Mouse (Mus musculus) brain, embryonic 14.5 days (tissue): ENCODE results near the gene Srp68. TPM values are rescaled to one million over a fixed set of nuclear protein-coding genes. Genes with fewer than 3 reads are reported as not detected.

ENCODE experiments used
- DNase-seq: peaks from one replicate; pipeline ENCODE4 v3.0.0-alpha.2; 2011; ENCODE audit warnings: low read depth
- CTCF ChIP-seq: fragments of 200-500 bp; IDR thresholded peaks from 2 replicates; pipeline ENCODE4 v1.5.1; 2012; ENCODE audit warnings: inconsistent platforms, mild to moderate bottlenecking, moderate library complexity, borderline replicate concordance; ENCODE audit not compliant: insufficient read depth, insufficient read length; ENCODE audit errors: extremely low read depth
- POLR2A ChIP-seq: fragments of 200-500 bp; IDR thresholded peaks from 2 replicates; pipeline ENCODE4 v1.6.1; 2012; ENCODE audit warnings: mild to moderate bottlenecking, inconsistent platforms, borderline replicate concordance; ENCODE audit not compliant: poor library complexity, insufficient read depth, insufficient read length, severe bottlenecking; ENCODE audit errors: extremely low read depth
- polyA plus RNA-seq: library from polyadenylated mRNA; depleted of rRNA; stranded (reverse); fragments of >200 nt; gene quantifications from 2 replicates; pipeline ENCODE4 v1.2.3, GENCODE M21; 2012; rRNA removed

The Srp68 gene
- polyA plus RNA-seq, 1 experiment: 68.6 TPM

DNA sequence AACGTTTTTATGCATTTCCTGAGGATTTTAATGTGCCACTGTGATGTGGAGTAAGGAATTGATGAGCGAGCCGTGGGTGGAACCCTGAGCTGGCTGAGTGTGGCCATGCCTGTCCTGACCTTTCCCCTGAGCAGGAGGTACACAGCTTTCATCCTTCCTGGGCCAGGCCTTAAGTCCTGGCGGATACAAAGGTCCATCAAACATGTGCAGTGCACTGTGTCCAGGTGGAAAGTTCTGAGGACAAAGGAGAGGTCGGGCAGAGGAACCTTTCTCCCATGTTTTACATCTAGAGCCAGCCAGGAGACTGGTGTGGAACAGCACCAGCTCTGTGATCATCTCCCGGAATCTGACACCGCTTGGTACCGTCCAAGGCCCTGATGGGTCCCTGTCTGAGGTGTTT lies 64.8 kb downstream of the Srp68 start:
- no peak for DNase-seq
- TF ChIP-seq CTCF (no peak), POLR2A (no peak)

- DNase-seq: no peak
- TF ChIP-seq CTCF (no peak), POLR2A (no peak)
These were observed 65.4 kb downstream of the Srp68 start for GRCm38 (mm10) chr11:116208660-116209059.

- TF ChIP-seq POLR2A: no peak
- TF ChIP-seq CTCF: no peak
- DNase-seq: no peak
These were observed 67.3 kb downstream of the Srp68 start for GRCm38 (mm10) chr11:116206678-116207077.

DNA sequence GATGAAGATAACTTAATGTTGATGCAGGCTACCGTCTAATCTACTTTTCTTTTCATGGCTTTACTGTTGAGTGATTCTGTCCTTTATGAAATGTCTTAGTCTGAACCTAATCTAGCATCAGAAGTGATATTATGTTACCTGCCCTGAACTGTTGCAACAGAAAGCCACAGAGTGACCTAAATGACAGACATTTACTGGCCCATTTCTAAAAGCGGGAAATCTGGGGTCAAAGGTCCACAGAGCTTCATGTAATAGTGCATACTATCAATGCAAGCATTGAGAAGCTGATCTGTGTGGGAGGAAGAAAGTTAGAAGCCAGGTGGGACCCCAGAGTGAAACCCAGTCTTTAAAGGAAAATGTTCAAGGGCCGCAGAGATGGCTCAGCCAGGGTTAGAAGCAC lies 70.9 kb downstream of the Srp68 start:
- DNase-seq: no peak
- TF ChIP-seq POLR2A: no peak
- TF ChIP-seq CTCF: no peak

DNA sequence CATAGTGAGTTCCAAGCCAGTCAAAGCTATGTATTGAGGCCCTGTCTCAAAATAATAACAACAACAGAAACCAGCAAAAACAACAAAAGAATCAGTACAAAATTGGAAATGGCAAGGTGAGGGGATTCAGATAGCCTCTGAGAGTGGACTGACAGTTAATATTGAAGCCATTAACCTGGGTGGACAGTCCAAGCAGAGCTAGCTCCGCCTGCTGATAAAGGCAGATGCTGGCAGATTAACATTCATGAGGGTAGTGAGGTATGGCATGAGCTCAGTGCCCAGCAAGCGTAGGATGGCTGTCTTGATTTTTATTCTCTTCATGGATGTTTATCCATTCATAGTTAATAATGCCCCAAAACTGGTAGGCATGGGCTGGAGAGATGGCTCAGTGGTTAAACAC lies 72.9 kb downstream of the Srp68 start:
- no peak for DNase-seq
- TF ChIP-seq CTCF: no peak
- TF ChIP-seq POLR2A: no peak

DNA sequence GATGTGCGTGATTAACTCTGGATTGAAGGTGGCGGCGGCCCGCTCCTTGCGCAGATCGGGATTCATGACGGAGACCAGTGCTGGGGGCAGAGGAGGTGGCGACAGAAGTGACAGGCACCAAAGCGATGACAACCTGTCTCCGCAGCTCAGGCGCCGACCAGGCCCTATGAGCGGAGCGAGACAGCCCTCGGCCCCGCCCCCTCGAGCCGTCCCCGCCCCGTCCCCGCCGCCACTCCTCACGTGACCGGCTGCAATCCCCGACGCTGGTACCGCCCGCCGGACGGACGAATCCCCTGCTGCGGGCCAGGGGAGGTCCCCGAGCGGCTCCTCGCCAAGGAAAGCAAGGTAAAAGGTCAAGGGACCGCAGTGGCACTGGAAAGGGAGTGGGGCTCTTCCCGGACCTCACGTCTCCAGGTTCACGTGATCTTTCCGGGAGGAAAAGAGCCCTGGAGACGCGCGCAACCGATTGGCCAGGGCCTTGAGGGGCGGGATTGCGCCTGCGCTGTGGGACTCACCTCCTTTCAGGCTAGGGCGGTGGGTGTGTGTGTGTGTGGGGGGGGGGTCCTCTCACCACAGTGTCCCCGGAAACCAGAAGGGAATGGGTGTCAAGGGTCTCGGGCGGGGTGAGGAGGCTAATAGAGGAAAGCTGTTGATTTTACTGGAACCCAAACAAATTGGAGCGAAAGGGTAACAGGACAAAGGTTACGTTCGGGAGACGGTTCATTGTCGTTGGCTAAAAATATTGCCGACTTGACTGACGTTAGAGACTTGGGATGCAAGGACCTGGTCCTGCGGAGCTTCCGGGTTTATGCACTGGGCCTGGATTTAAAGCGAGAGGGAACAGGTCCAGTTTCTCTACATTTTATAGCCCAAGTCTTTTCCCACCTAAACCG lies 75.1 kb downstream of the Srp68 start, which contains the start of the genes Ten1 and Acox1:
Gene Ten1, plus strand, starts transcription at position 217 of the 893 bp plus-strand sequence.
Gene Acox1, minus strand, starts transcription at position 407 of the 893 bp plus-strand sequence.
- peak; percentile 58; the same call in 1 of the 2 replicates for TF ChIP-seq POLR2A
- no peak for TF ChIP-seq CTCF
- peak; percentile 99 for DNase-seq

- DNase-seq: no peak
These were observed 75.9 kb downstream of the Srp68 start for GRCm38 (mm10) chr11:116198132-116198531.

DNA sequence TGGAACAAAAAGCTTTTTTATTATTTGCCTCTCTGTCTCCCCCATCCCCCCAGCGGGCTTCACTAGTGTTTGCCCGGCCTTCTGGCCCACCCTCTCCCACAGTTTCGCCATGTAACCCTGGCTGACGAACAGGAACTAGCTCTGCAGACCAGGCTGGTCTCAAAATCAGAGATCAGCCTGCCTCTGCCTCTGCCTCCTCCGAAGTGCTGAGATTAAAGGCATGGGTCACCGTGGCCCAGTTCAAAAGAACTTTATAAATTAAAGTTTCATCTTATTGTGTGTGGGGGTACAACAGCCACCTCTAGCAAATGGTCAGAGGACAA lies 76.5 kb downstream of the Srp68 start:
- no peak for DNase-seq
- TF ChIP-seq CTCF: no peak
- no peak for TF ChIP-seq POLR2A

More at GRCm38 (mm10) chr11:116198132-116198531, 75.9 kb downstream of the Srp68 start:
- TF ChIP-seq CTCF: no peak
- no peak for TF ChIP-seq POLR2A

GRCm38 (mm10) chr11:116196866-116197583 lies 77.0 kb downstream of the Srp68 start:
- TF ChIP-seq CTCF (no peak), POLR2A (no peak)
- no peak for DNase-seq

GRCm38 (mm10) chr11:116196336-116196735 lies 77.7 kb downstream of the Srp68 start:
- TF ChIP-seq CTCF: no peak
- TF ChIP-seq POLR2A: no peak
- DNase-seq: no peak

DNA sequence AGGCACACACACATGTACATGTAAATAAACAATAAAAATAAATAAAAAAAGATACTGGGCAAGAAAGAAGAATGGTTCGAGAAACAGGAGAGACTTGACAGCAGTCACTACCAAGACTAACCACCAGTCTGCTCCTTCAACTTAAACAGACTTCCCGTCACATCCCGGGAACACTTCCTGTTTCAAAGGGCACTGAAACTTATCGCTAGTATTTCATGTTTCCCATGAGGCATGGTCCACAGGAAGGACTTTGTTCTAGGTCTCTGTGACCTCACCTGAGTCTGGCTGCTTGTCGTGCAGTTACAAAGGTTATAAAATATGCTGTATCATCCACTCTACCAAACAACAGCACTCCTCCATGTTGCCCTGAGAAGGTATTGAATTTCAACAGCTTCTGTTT lies 78.8 kb downstream of the Srp68 start:
- no peak for TF ChIP-seq CTCF
- no peak for TF ChIP-seq POLR2A
- DNase-seq: no peak

Other genes with a start within 250 kb of the Srp68 start
- gene H3f3b, start 246.3 kb downstream of the Srp68 start, polyA plus RNA-seq: 1,173 and 1,240 TPM in 2 replicates
- 67.3 and 87.0 TPM in 2 replicates for gene Unk, start 243.9 kb downstream of the Srp68 start, polyA plus RNA-seq
- 0.97 and 1.1 TPM in 2 replicates for gene Unc13d, start 196.3 kb downstream of the Srp68 start, polyA plus RNA-seq
- 142 and 148 TPM in 2 replicates for gene Wbp2, start 187.2 kb downstream of the Srp68 start, polyA plus RNA-seq
- gene Trim47, start 147.0 kb downstream of the Srp68 start, polyA plus RNA-seq: 4.2 and 5.3 TPM in 2 replicates
- gene Trim65, start 143.1 kb downstream of the Srp68 start, polyA plus RNA-seq: 2.2 and 3.4 TPM in 2 replicates
- gene Mrpl38, start 135.3 kb downstream of the Srp68 start, polyA plus RNA-seq: 31.8 and 38.6 TPM in 2 replicates
- gene Fbf1, start 106.1 kb downstream of the Srp68 start, polyA plus RNA-seq: 144 and 153 TPM in 2 replicates
- gene Ten1, start 75.4 kb downstream of the Srp68 start, polyA plus RNA-seq: 55.6 and 64.5 TPM in 2 replicates
- gene Acox1, start 75.2 kb downstream of the Srp68 start, polyA plus RNA-seq: 72.1 and 78.9 TPM in 2 replicates
- gene Evpl, start 36.1 kb downstream of the Srp68 start, polyA plus RNA-seq: 0.67 and 0.96 TPM in 2 replicates
- 0.21 and 0.37 TPM in 2 replicates for gene Galr2, start 6.7 kb upstream of the Srp68 start, polyA plus RNA-seq
- 96.1 and 112 TPM in 2 replicates for gene Exoc7, start 33.0 kb upstream of the Srp68 start, polyA plus RNA-seq
- 22.2 and 29.7 TPM in 2 replicates for gene Foxj1, start 61.2 kb upstream of the Srp68 start, polyA plus RNA-seq
- 59.5 and 97.3 TPM in 2 replicates for gene Rnf157, start 138.8 kb upstream of the Srp68 start, polyA plus RNA-seq
- 203 and 296 TPM in 2 replicates for gene Ubald2, start 159.9 kb upstream of the Srp68 start, polyA plus RNA-seq
- gene Qrich2, start 192.0 kb upstream of the Srp68 start, polyA plus RNA-seq: 0.14 and 0.15 TPM in 2 replicates
- gene Prpsap1, start 220.0 kb upstream of the Srp68 start, polyA plus RNA-seq: 120 and 132 TPM in 2 replicates